Mouse (Mus musculus) thymus, postnatal 36 days (tissue): Measurements from ENCODE around the gene Taar2.
A peak's percentile ranks its signal among the peaks of the same experiment; 100 is the strongest.

Experiments
- DNase-seq, 2 experiments: peaks; one replicate each; pipeline ENCODE4 v3.0.0; 2022; ENCODE audit warnings: mixed read lengths in 2 of 2

Gene Taar2

GRCm38 (mm10) chr10:23938312-23938711, at the start of gene Taar2:
Taar2 (plus strand) TSS chr10:23938572.
- DNase-seq, result no peak

- no peak for DNase-seq
These were observed 45.4 kb upstream of the Taar2 start for GRCm38 (mm10) chr10:23892987-23893386.

GRCm38 (mm10) chr10:23894601-23895349, 43.6 kb upstream of the Taar2 start, which contains the start of gene Vnn1:
Vnn1 (plus strand) TSS chr10:23894688.
- DNase-seq, result no peak

DNA sequence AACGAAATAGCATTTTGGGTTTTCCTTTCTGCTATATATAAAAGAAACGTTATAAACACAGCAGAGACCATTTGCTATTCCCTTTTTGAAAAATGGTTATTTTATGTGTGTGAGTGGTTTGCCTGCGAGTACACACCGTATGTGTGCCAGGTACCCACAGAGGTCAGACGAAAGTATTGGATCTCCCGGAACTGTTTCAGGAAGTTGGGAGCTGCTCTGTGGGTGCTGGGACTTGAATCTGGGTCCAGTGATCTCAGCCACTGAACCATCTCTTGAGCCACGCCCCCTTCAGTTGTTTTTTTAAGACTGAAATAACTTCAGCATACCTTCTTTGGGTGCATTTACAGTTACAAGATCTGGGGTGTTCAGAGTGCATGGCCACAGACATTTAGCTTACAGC, 43.0 kb upstream of the Taar2 start:
- no peak for DNase-seq

DNA sequence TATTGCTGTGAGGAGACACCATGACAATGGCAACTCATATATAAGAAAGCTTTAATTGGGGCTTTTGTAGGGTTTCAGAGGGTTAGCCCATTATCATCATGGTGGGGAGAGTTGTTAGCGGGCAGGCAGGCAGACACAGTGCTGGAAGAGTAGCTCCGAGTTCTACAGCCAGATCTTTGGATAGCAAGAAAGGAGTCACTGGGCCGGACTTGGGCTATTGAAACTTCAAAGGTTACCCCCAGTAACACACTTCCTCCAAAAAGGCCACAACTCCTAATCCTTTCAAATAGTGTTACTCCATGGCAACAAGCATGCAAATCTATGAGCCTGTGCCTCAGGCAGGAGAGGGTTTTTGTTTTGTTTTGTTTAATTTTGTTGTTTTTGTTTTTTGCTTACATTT, 37.3 kb upstream of the Taar2 start:
- DNase-seq, result no peak

DNA sequence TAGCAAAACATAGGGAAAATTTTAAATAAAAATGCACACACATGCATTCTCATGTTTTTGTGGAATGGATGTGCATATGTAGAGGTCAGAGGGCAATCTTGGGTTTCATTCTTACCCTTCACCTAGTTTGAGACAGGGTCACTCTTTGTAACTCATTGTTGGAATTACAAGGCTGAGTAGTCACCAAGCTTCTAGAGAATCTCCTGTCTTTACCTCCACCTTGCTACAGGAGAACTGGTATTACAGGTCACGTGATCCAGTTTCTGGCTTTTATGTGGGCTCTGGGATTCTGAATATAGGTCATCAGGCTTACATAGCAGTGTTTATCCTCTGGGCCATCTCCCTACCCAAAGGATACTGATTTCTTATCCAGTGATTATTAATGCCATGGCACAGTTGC, 32.7 kb upstream of the Taar2 start:
- DNase-seq, result no peak

- DNase-seq, result no peak
These were observed 18.3 kb upstream of the Taar2 start, which contains the start of gene Taar1 for GRCm38 (mm10) chr10:23920056-23920455. Taar1 (plus strand) TSS chr10:23920356.

- no peak for DNase-seq
These were observed 15.9 kb upstream of the Taar2 start for GRCm38 (mm10) chr10:23922468-23922867.

GRCm38 (mm10) chr10:23923941-23924340, 14.4 kb upstream of the Taar2 start:
- DNase-seq, result no peak

DNA sequence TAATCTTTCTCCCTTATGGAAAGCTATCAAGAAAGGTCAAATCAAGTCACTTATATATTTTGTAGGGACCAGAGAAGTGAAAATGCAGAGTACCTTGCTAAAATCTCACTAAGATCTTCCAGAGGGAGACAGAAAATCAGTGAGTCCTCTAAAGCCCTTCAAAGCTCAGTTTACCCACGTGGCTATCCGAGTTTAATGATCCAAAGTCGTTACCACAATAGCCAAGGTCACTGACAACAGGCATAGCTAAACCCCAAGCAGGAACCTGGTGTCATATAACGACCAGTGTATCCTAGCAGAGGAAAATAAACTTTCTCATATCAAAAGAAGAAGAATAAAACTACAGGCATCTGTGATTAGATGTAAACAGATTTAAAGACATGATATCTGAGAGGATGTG, 759 bp upstream of the Taar2 start:
- no peak for DNase-seq

DNA sequence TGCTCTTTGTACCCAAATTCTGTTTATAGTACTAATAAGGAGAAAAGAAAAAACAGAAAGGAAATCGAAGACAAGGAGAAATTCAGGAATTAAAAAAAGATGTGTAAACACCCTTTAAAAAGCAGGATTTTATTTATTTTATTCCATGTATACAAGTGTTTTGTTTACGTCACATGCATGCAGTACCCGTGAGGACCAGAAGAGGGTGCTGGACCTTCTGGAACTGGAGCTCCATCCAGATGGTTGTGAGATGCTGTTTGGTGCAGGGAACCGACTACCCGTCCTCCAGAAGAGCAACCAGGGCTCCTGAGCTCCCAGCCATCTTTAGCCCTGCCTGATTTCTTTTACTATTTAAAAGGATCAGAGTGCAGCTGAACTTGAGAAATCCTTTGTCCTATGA, 4.1 kb downstream of the Taar2 start:
- DNase-seq, result peak; percentile 17 to 28

GRCm38 (mm10) chr10:23948026-23948425, 9.7 kb downstream of the Taar2 start:
- DNase-seq, result no peak

DNA sequence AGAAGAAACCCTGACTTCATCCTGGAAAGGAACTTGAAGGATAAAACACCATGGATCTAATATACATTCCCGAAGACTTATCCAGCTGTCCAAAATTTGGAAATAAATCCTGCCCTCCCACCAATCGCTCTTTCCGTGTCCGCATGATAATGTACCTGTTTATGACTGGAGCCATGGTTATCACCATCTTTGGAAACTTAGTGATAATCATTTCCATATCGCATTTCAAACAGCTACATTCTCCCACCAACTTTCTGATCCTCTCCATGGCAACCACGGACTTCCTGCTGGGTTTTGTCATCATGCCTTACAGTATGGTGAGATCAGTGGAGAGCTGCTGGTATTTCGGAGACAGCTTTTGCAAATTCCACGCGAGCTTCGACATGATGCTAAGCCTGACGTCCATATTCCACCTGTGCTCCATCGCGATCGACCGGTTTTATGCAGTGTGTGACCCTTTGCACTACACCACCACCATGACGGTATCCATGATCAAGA, 11.2 kb downstream of the Taar2 start, which contains the start of gene Taar3:
Gene Taar3, plus strand, starts transcription at position 51 of the 498 bp plus-strand sequence.
- no peak for DNase-seq

DNA sequence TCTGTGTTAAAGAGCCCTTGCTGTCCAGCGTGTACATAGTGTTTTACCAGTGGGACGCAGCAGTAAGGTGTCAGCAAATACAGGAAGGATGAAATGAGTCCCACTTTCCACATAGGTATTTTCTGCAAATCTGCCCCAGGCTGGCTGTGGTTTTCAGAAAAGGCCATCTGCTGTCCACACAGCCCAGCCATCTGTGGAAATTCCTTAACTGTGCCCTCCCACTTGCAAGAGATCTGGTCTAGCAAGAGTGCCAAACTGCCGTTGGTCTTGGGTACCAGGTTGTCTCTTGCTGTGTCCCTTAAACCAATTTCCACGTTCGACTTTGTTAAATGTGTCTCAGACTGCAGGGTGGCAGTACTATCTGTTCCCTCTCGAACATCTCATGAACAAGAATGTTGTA, 13.3 kb downstream of the Taar2 start:
- no peak for DNase-seq

DNA sequence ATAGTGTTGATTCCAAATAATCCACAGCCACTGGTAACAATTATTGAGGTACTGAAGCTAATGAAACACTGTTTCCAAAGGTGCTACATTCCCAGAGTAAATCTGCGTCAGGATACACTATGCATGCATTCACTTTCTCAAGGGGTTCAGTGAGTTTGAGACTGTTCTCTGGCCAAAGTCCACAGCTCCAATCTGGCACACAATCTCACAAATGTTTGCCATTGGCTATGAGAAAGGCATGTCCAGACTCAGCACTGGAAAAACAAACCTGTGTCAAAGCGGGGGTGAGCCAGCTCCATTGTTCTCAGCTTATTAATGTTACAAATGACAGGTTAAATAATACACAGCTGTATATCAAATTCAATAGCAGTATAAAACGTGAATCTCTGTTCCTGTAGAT, 20.7 kb downstream of the Taar2 start:
- DNase-seq, result no peak

- DNase-seq, result no peak
These were observed 22.1 kb downstream of the Taar2 start, which contains the start of gene Taar4 for GRCm38 (mm10) chr10:23960444-23960915. Taar4 (plus strand) TSS chr10:23960494.

DNA sequence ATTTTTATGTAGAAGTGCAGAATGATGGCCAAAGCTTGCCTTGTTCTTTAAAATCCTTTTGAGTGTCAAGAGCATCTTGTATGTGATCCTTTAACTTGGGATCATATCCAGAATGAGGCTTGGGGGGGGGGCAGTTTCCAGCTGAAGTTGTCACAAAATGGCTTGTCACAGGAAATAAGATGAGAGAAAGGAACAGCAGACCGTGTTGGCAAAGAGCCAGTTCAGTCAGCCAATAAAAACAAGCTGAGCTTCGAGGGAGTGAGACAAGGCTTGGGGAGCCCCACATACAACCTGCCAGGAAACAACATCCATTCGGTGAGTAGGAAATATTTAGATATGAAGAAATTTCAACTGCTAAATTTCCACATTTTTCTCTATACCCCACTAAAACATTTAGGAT, 25.1 kb downstream of the Taar2 start:
- DNase-seq, result no peak

- DNase-seq, result no peak
These were observed 26.7 kb downstream of the Taar2 start for GRCm38 (mm10) chr10:23964921-23965610.

GRCm38 (mm10) chr10:23970656-23971165, 32.3 kb downstream of the Taar2 start, which contains the start of gene Taar5:
Taar5 (plus strand) TSS chr10:23970706.
- no peak for DNase-seq

GRCm38 (mm10) chr10:23971256-23971655, 32.9 kb downstream of the Taar2 start:
- no peak for DNase-seq

DNA sequence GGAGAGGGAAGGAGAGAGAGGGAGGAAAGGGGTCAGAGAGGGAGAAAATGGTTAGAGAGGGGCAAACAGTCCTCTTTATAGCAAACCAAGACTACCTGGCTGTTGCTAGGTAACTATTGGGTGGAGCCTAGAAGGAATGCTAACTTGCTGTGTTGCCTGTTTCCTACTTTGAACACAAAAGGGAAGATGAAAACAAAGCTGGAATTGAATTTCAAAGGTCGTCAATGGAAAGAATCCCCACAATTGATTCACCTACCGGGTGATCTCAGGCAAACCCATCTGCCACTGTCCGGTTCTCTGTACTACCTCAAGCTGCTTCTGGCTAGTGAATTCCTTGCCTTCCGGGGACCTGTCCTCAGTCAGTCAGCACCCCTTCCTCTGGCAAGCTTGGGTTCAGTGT, 39.6 kb downstream of the Taar2 start:
- DNase-seq, result no peak

GRCm38 (mm10) chr10:23978901-23979705, 40.7 kb downstream of the Taar2 start:
- peak; percentile 45 to 51 for DNase-seq

- no peak for DNase-seq
These were observed 47.2 kb downstream of the Taar2 start, which contains the start of gene Taar6 for GRCm38 (mm10) chr10:23985546-23985945. Taar6 (minus strand) TSS chr10:23985646.
